Mouse (Mus musculus) T-cell, adult 66 days (primary cell): ENCODE data around the gene Olfr1346. TPM values are rescaled to one million over a fixed set of nuclear protein-coding genes. Genes with fewer than 3 reads are reported as not detected.

Source experiments
- total RNA-seq, 2 experiments: library from RNA; stranded (reverse); gene quantifications; 3 replicates in 1 of 2; 4 replicates in 1 of 2; pipeline ENCODE4 v1.2.4; 2023

Olfr1346 gene
- not detected for total RNA-seq

GRCm38 (mm10) chr7:6466951-6467350, at the start of gene Olfr1346:
Gene Olfr1346, plus strand, starts transcription at chr7:6467101.

GRCm38 (mm10) chr7:6438388-6438787, 28.5 kb upstream of the Olfr1346 start, which contains the start of gene Olfr1344:
Gene Olfr1344, plus strand, starts transcription at chr7:6438688.

GRCm38 (mm10) chr7:6455868-6456267, 11.0 kb upstream of the Olfr1346 start, which contains the start of gene Olfr1336:
Gene Olfr1336, plus strand, starts transcription at chr7:6456168.

GRCm38 (mm10) chr7:6486841-6487240, 19.9 kb downstream of the Olfr1346 start, which contains the start of gene Olfr5:
Gene Olfr5, minus strand, starts transcription at chr7:6486941.

GRCm38 (mm10) chr7:6499655-6500054, 32.8 kb downstream of the Olfr1346 start, which contains the start of gene Olfr1347:
Gene Olfr1347, minus strand, starts transcription at chr7:6499755.

GRCm38 (mm10) chr7:6508648-6509047, 41.7 kb downstream of the Olfr1346 start, which contains the start of gene Olfr1348:
Gene Olfr1348, minus strand, starts transcription at chr7:6508748.

GRCm38 (mm10) chr7:6522850-6523249, 55.9 kb downstream of the Olfr1346 start, which contains the start of gene Olfr1349:
Gene Olfr1349, minus strand, starts transcription at chr7:6522950.

Other genes with a start within 250 kb of the Olfr1346 start
- not detected for gene Zscan5b, start 244.8 kb upstream of the Olfr1346 start, total RNA-seq
- gene Epp13, start 214.4 kb upstream of the Olfr1346 start, total RNA-seq, result not detected
- gene Zfp667, start 180.5 kb upstream of the Olfr1346 start, total RNA-seq, result 1 to 10 TPM; 6.7 TPM
- 1 to 10 TPM; 2.0 to 2.7 TPM for gene Zfp583, start 135.8 kb upstream of the Olfr1346 start, total RNA-seq
- under 1 TPM; 0.50 to 0.55 TPM for gene Gm3854, start 123.3 kb upstream of the Olfr1346 start, total RNA-seq
- gene Zfp78, start 103.8 kb upstream of the Olfr1346 start, total RNA-seq, result 1 to 10 TPM; 2.2 to 3.1 TPM
- gene Zfp28, start 83.8 kb upstream of the Olfr1346 start, total RNA-seq, result 1 to 10 TPM; 5.5 to 7.0 TPM
- not detected for gene Smim17, start 68.4 kb upstream of the Olfr1346 start, total RNA-seq
- under 1 TPM; 0.15 to 0.18 TPM for gene Gm20715, start 56.8 kb upstream of the Olfr1346 start, total RNA-seq
- not detected for gene Olfr1344, start 28.4 kb upstream of the Olfr1346 start, total RNA-seq
- gene Olfr1336, start 10.9 kb upstream of the Olfr1346 start, total RNA-seq, result not detected
- not detected for gene Olfr5, start 19.8 kb downstream of the Olfr1346 start, total RNA-seq
- gene Olfr1347, start 32.7 kb downstream of the Olfr1346 start, total RNA-seq, result not detected
- not detected for gene Olfr1348, start 41.6 kb downstream of the Olfr1346 start, total RNA-seq
- gene Olfr1349, start 55.8 kb downstream of the Olfr1346 start, total RNA-seq, result not detected
- gene Olfr1350, start 97.7 kb downstream of the Olfr1346 start, total RNA-seq, result not detected
- not detected for gene Zim1, start 229.3 kb downstream of the Olfr1346 start, total RNA-seq